Mouse (Mus musculus): Measurements from ENCODE around the gene Gm10392.

Gm10392 gene

DNA sequence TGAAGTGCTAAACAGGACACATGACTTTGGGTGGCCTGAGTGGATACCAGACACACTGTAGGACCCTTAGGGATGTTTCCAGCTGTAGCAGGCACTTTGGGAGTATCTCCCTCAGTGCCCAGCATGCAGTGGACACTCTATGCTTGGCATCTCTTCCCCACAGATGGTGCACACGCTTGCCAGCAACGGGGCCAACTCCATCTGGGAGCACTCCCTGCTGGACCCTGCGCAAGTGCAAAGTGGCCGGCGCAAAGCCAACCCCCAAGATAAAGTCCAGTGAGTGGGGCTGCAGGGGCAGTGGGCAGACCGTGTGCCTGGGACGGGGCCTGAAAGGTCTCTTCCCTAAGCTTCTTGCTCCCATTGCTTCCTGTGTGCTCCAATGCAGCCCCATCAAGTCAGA, 19.6 kb downstream of the Gm10392 start:
- TF ChIP-seq GATA4 (IDR thresholded peaks at IDR 0.05; ENCODE audit: insufficient replicate concordance, low read length), result no peak

DNA sequence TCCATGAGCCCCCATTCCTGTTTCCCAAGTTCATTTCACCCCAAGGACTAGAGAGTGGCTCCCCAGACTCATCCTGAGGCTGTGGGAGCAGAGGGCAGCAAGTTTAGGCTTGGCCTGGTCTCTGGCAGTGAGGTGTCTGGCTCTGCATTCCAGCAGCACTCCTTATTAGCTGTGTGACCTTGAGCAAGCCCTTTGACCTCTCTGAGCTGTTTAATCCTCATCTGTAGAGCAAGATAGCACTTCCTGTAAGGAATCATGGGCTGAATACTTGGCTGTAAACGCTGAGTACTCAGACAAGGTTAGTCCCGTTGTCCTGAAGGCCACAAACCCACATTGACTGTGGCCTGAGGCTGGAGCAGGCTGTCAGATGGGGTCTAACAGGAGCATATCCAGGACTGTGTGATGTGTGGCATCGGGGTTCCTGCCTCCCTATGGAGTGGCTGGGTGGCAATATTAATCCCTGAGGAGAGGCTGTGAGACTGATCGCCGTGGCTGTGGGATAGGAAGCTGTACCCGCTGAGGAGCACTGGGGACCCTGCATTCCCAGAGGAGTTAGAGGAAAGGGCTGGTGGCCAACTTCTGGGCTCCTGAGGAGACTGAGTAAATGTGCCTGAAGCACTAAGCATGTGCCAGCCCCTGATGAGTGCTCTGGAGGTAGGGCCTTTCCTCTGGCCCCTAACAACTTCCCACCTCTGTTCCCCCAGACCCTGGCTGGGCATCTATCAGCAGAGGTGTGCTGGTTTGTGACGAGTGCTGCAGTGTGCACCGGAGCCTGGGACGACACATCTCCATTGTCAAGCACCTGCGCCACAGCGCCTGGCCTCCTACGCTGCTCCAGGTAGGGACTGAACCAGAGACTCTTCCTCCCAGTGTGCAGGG, 20.5 kb downstream of the Gm10392 start:
- TF ChIP-seq GATA4 (IDR thresholded peaks at IDR 0.05; ENCODE audit: insufficient replicate concordance, low read length), result no peak

DNA sequence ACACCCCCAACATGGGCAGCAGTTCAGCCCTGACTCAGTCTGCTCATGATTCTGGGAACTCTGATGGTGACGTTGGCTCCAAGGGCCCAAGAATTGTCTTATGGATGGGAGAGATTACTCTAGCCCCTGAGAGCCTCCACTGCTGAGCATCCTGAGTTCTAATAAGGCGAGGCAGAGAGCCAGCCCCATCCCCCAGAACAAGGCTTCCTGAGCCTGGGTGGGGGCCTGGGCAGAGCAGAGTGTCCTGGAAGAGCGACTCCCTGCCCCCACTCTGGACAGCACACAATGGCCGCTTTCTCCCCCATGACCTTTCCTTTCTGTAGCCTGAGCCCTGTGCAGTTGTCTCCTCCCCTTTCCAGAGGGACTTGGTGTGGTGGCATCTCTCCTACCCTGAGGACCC, 21.1 kb downstream of the Gm10392 start:
- no peak for TF ChIP-seq GATA4 (IDR thresholded peaks at IDR 0.05; ENCODE audit: insufficient replicate concordance, low read length)

DNA sequence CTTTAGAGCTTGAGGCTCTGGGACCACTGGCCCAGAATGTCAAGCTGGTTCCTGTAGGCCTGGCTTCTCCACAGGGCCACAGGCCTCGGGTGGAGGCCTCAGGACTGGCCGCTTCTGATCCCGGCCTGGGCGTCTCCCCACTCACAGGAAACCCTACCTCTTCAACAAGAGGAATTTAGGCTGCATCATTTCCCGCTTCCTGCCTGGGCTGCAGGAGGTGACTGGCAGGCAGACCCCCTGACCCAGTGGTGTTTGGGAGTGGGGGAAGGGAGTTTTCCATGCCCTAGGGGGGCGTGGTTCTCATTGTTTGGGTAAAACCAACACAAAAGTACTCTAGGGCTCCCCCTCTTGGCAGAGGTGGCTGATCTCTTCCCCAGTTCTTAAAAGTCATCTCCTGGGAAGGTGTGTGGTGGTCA, 21.6 kb downstream of the Gm10392 start:
- TF ChIP-seq GATA4 (IDR thresholded peaks at IDR 0.05; ENCODE audit: insufficient replicate concordance, low read length), result no peak; the same call in 1 of the 2 replicates

DNA sequence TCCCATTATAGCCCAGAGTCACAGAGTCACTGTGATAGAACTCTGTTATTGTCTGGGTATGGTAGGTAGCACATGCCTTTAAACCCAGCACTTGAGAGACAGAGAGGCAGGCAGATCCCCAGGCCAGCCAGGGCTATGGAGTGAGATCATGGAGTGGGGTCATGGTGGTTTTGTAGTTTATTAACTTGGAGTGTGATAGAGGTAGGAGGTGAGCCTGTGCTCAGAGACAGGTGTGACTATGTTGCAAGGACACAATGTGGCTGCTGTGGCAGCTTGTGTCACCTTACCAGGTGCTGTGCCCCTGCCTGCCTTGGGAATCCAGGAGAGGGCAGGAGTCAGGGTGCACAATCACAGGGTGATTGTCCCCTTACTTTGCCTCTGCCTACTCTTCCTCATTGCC, 23.5 kb downstream of the Gm10392 start:
- no peak for TF ChIP-seq GATA4 (IDR thresholded peaks at IDR 0.05; ENCODE audit: insufficient replicate concordance, low read length)

DNA sequence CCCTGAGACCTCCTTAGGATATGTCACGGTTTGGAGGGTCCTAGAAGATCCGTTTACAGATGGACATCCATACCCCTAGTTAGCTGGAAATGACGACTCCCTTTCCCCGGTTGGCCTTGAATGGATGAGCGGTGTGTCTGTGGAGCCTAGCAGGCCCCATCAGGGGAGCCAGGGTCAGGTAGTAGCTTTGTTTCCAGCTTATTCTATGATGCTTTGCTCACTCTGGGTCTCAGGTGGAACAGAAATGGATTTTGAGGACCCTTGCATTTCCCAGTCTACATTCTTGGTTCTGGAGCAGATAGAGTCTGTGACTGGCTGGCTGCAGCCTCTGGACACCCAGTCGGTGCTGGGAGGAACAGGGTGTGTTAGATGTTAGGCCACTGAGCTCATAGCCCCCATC, 24.2 kb downstream of the Gm10392 start:
- TF ChIP-seq GATA4 (IDR thresholded peaks at IDR 0.05; ENCODE audit: insufficient replicate concordance, low read length), result no peak

DNA sequence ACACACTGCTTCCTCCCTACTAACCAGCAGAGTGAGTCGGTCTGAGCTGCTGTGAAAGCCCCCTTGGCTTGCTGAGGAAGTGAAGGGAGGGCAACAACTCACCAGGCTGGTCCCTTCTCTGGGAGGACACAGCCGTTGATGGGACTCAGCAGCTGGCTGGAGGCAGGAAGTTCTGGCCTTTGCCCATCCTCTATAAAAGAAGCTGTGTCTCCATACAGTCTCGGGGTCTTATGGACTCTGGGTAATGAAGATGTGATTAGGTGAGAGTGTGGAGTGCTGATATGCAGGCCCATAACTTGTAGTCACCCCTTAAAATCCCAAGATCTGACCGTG, 24.7 kb downstream of the Gm10392 start:
- no peak for TF ChIP-seq GATA4 (IDR thresholded peaks at IDR 0.05; ENCODE audit: insufficient replicate concordance, low read length)

DNA sequence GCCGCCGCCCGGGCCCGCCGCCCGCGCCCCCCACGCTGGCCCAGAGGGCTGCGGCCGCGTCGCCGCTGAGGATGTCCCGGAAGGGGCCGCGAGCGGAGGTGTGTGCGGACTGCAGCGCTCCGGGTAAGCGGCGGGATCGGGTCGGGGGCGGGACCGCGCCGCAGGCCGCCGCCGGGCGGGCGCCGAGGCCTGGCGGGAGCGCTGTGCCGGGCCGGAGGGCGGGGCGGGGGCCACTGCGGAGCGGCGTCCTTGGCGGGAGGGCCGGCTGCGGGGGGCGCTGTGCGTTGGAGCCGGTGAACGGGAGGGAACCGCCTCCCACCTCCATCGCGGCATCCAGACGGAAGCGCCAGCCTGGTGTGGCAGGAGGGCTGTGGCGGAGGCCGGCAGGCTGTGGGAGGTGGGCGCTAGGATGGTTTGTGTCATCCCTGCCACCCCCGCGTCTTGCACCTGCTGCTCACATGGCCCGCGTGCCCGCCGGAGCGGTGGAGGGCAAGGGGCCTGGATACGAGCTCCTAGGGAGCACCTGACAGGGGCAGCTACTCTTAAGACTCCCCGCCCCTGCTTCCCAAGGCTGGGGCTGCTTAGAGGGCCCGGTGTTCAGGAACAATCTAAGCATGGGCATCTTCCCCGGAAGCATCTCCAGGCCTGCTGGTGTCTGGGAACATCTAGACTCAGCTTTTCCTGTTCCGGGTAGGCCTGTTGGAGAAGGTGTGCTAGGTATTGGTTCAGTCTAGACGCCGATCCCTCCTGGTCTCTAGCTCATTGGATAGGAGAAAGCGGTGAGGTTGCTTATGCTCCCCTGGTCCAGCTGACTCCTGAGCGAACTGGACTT, 25.3 kb downstream of the Gm10392 start, which contains the start of gene Git1:
Git1 (plus strand) TSS at position 51 of the 832 bp plus-strand sequence.
- TF ChIP-seq GATA4 (IDR thresholded peaks at IDR 0.05; ENCODE audit: insufficient replicate concordance, low read length), result no peak

DNA sequence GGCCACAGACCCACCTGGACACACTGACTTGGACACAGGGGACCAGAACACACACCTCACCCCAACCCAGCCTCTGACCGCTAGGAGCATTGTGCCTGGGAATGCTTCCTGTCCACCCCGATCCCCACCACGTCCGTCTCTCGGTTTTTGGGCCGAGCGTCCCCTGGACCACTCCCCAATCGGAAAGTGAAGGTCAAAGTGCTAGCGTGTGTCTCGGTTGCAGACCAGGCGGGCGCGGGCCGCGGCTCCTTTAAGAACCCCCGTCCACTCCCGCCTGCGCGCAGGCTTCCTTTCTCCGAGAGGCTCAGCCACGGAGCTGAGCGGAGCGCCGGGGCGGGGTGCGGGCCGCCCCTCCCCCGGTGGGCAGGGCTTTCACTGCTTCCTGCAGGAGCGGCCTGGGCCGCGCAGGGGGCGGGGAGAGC, 26.1 kb downstream of the Gm10392 start:
- TF ChIP-seq GATA4 (IDR thresholded peaks at IDR 0.05; ENCODE audit: insufficient replicate concordance, low read length), result no peak

DNA sequence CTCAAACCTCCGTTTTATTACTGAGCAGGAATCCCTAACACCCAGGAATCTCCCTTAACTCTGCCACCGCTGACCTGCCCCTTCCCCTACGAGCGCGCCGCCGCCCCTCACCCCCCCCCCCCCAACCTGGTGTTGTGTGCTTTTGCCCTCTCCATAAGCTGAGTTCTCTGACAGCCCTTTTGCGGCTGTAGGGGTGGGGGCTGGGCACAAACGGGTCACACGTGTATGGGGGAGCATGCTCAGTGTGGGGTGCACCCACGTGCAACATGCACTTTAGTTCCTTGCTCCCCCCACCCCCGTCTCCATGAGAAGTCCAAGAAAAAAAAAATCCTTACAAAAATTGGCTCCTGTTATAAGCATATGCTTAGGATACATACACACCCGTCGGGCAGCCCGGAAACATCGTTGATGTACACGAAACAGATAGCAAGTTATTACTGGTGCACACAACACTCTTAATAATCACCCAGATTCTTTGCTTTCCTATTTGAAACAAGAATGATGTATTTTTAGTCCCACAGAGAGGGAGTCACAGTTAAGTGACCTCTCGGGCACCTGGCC, 26.6 kb downstream of the Gm10392 start:
- TF ChIP-seq GATA4 (IDR thresholded peaks at IDR 0.05; ENCODE audit: insufficient replicate concordance, low read length), result no peak

DNA sequence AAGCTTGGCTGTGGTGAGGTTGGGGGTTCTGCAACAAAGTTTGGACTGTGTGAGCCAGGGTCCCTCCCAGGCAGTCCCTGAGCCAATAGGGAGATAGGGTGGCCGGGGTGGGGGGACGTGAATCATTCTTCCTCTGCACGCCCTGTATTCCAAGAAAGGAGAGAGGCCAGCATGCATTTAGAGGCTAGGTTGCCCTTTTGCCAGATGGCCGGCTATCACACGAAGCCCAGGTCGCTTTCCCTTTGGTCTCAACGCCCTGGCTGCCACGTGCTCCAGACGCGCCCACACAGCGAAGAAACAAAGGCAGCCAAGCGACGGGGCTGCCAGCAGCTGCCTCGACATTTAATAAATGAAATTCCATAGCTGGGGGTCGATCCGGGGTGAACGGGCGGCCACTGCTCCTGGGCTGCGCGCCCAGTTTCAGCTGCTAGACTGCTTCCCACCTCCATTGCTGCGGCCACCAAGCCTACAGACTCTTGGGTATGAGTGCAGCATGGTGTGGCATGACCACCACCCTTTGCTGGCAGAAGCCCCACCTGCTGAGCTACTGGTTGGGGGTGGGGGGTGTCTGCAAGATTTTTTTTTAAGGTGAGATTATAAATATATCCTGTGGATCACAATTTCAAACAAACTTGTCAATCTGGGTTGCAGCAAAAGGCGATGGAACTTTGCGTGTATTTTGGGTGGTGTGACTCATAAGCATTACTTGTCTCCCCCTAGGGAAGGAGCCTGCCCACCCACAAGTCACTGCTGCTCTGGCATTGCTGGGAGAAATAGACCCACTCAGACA, 27.3 kb downstream of the Gm10392 start:
- TF ChIP-seq GATA4 (IDR thresholded peaks at IDR 0.05; ENCODE audit: insufficient replicate concordance, low read length), result no peak

DNA sequence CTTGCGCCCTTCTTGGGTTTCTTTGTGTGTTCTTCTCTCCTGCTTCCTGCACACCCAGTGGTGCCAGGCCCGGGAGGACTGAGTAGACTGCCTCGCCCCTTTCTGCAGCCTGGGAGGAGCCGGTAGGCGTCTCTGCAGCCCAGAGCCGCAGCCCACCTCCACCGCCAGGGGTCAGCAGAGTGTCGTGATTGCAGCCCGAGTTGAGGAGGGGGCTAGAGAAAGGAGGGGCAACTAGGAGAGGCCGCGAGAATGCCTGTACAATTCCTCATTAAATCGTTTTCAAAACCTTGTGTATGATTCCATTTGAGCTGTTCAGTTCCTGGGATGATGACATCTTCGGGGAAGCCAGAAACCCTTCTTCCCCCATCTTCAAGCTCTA, 27.9 kb downstream of the Gm10392 start:
- TF ChIP-seq GATA4 (IDR thresholded peaks at IDR 0.05; ENCODE audit: insufficient replicate concordance, low read length), result no peak

DNA sequence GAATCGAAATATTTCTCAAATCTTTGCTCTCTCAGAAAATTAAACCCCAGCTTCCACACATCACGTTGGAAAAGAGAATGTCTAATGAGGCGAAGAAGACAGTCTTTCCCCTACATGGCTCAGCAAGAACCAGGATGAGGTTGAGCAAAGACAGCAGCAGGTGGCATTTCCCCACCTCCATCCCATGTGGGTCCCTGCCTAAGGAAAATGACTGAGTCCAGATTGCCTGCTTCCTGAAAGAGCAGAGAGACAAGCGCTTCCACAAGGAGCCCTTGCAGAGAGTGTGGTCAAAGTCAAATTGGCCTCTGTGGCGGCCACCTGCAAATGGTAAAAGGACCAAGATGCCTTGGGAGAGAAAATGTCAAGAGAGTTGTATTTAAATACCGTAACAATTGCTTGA, 28.5 kb downstream of the Gm10392 start:
- no peak for TF ChIP-seq GATA4 (IDR thresholded peaks at IDR 0.05; ENCODE audit: insufficient replicate concordance, low read length)

DNA sequence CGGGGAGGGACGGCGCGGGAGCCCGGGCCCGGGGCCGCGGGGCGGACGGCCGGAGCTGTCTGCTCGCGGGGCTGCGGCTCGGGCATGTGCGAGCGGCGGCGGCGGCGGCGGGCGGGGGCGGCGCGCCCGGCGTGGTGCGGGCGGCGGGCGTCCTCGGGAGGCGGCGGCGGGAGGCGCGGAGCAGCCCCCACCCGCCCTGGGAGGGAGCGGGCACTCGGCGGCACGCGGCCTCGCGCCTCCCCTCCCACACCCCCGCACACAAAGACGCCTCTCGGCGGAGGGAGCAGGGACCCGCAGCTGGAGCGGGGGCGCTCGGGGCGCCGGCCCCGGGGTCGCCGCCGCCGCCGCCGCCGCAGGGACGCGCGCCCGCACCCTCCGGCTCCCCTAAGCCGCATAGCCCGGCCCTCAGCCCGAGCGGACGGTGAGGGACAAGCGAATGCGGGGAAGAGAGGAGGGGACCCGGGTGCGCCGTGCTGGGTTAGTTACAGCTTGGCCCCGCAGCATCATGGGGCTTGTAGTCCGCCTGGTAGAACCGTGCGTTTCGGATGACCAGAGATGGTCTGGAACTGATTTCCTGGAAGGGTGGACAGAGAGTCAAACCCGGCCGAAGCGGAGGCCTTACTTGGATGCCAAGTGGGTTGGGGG, 29.3 kb downstream of the Gm10392 start, which contains the start of gene Ankrd13b:
Ankrd13b (minus strand) TSS at position 88 of the 645 bp plus-strand sequence.
- TF ChIP-seq GATA4 (IDR thresholded peaks at IDR 0.05; ENCODE audit: insufficient replicate concordance, low read length), result no peak
